Mouse (Mus musculus): ENCODE measurements at regions not wholly inside any gene's neighbourhood (a gene's known extent, or its start where the extent isn't known, plus 50 kb on each side); places are given as distances from the start of the nearest gene placed in this dataset.

DNA sequence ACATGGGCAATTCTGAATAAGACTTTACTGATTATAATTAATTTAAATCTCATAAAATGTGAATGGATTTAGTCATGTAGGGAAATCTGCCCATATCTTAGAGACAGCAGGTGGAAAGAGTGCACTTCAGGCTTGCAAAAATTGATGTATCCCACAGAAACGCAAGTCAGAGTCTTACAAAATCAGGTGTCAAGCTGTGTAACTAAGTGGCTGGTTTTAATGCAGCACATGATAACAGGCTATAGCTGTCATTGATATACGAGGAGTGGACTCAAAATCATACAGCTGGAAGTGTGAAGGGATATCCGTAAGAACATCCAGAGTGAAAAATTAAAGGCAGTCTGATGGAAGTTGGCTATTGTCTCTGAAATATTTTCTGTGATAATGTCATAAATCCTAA is 408.6 kb downstream of the Casp12 start:
- 84% methylated on average over 3 of the region's 3 CpGs for WGBS
- Histone ChIP-seq H3K27ac (replicated peaks; ENCODE audit: low read depth, low read length) (no peak overlapping the region), H3K36me3 (ENCODE audit: control insufficient read depth, insufficient read depth, low read length) (no peaks in the 10 kb centered on the region), H3K27me3 (replicated peaks; ENCODE audit: control insufficient read depth, insufficient read depth, low read length) (no peaks in the 10 kb centered on the region), H3K4me2 (ENCODE audit: low read depth, low read length) (no peak overlapping the region), H3K4me3 (ENCODE audit: low read depth, low read length) (no peak overlapping the region), H3K9me3 (ENCODE audit: control insufficient read depth, low read length) (0 out of 2 replicates have a peak, but pooled peaks cover 5% of the 10 kb centered on the region), H3K9ac (ENCODE audit: low read depth, low read length) (no peak overlapping the region), H3K4me1 (ENCODE audit: control insufficient read depth, insufficient read depth, low read length) (no peaks in the 10 kb centered on the region)
- ATAC-seq (ENCODE audit: low read depth) (no peak), DNase-seq (ENCODE audit: low spot score) (no peak)

DNA sequence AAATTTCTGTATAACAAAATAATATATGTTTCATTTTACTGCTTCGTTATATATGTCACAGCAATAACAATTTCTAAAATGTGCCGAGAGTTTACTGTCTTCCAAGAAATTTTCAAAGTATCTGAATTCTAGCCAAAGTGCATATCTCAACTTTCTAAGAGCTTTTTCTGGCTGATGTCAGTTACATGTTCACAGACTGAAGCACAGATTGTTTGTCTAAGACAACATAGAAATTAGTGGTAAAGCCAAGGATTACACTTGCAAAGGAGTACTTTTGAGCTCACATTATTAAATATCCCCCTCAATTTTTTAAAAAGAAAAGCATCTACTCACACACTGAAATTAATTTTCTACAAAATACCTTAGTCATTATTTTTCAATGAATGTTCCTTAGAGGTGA is 407.2 kb upstream of the Pdgfd start:
- 87% methylated on average over 2 of the region's 2 CpGs for WGBS
- no peaks in the 10 kb centered on the region for H3K9me3 ChIP-seq (ENCODE audit: control insufficient read depth, low read length)
- no peak for ATAC-seq (ENCODE audit: low read depth)
- no peak overlapping the region for H3K9ac ChIP-seq (ENCODE audit: low read depth, low read length)
- DNase-seq (ENCODE audit: low spot score) = no peak
- H3K27ac ChIP-seq (replicated peaks; ENCODE audit: low read depth, low read length) = no peak overlapping the region
- H3K4me2 ChIP-seq (ENCODE audit: low read depth, low read length) = no peak overlapping the region
- no peaks in the 10 kb centered on the region for H3K4me1 ChIP-seq (ENCODE audit: control insufficient read depth, insufficient read depth, low read length)
- no peaks in the 10 kb centered on the region for H3K27me3 ChIP-seq (replicated peaks; ENCODE audit: control insufficient read depth, insufficient read depth, low read length)
- no peak overlapping the region for H3K4me3 ChIP-seq (ENCODE audit: low read depth, low read length)
- no peaks in the 10 kb centered on the region for H3K36me3 ChIP-seq (ENCODE audit: control insufficient read depth, insufficient read depth, low read length)

- H3K27me3 ChIP-seq (replicated peaks; ENCODE audit: control insufficient read depth, insufficient read depth, low read length) = no peaks in the 10 kb centered on the region
- no peaks in the 10 kb centered on the region for H3K4me1 ChIP-seq (ENCODE audit: control insufficient read depth, insufficient read depth, low read length)
- H3K4me3 ChIP-seq (ENCODE audit: low read depth, low read length) = no peak overlapping the region
- H3K36me3 ChIP-seq (ENCODE audit: control insufficient read depth, insufficient read depth, low read length) = no peaks in the 10 kb centered on the region
- H3K9me3 ChIP-seq (ENCODE audit: control insufficient read depth, low read length) = no peaks in the 10 kb centered on the region
- DNase-seq (ENCODE audit: low spot score) (no peak), ATAC-seq (ENCODE audit: low read depth) (no peak)
- H3K4me2 ChIP-seq (ENCODE audit: low read depth, low read length) = no peak overlapping the region
- H3K9ac ChIP-seq (ENCODE audit: low read depth, low read length) = no peak overlapping the region
- H3K27ac ChIP-seq (replicated peaks; ENCODE audit: low read depth, low read length) = no peak overlapping the region
- WGBS = 75% methylated on average over 2 of the region's 2 CpGs
Measured at GRCm38 (mm10) chr9:5769927-5770326, 398.5 kb upstream of the Pdgfd start.

DNA sequence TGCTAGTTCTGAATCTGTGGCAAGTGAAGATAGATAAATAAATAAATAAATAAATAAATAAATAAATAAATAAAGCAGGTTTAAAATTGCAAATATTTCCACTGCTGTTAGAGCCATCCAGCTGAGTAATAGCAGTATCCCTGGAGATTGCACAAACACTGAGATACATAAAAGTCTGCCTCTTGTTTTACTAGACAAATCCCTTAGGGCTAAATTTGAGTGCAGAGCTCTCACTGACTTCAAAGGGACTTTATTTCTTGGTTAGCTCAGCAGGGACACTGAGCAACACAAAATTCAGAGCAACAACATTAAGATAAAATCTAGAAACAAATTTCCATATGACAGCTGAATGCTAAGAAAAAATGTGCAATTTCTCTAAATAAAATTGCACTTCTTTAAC is 397.2 kb upstream of the Pdgfd start:
- no peak overlapping the region for H3K4me2 ChIP-seq (ENCODE audit: low read depth, low read length)
- ATAC-seq (ENCODE audit: low read depth) = no peak
- H3K36me3 ChIP-seq (ENCODE audit: control insufficient read depth, insufficient read depth, low read length) = no peaks in the 10 kb centered on the region
- peak; percentile 26 for DNase-seq (ENCODE audit: low spot score)
- no peaks in the 10 kb centered on the region for H3K9me3 ChIP-seq (ENCODE audit: control insufficient read depth, low read length)
- H3K27me3 ChIP-seq (replicated peaks; ENCODE audit: control insufficient read depth, insufficient read depth, low read length) = no peaks in the 10 kb centered on the region
- H3K9ac ChIP-seq (ENCODE audit: low read depth, low read length) = no peak overlapping the region
- no peaks in the 10 kb centered on the region for H3K4me1 ChIP-seq (ENCODE audit: control insufficient read depth, insufficient read depth, low read length)
- H3K27ac ChIP-seq (replicated peaks; ENCODE audit: low read depth, low read length) = no peak overlapping the region
- H3K4me3 ChIP-seq (ENCODE audit: low read depth, low read length) = no peak overlapping the region

All from embryonic facial prominence, embryonic 14.5 days (tissue).